Comparison of ENCODE assay signal across 8 mouse cellular contexts in genomic region chr11:70654923-70655570, GRCm38 (mm10). TPM values are rescaled to one million over a fixed set of nuclear protein-coding genes. Genes with fewer than 3 reads are reported as not detected.
DNase-seq lines count a peak whose midpoint lies in the region; ATAC-seq lines count a peak whose summit lies in the region.

No protein-coding gene starts in this region.

- peak overlapping the region; percentile 92 for H3K4me2 ChIP-seq in hindbrain, embryonic 14.5 days (replicated peaks)

- peak overlapping the region; percentile 100 for H3K4me3 ChIP-seq in hindbrain, embryonic 14.5 days (replicated peaks; ENCODE audit: low read length)

- peak; percentile 61 for DNase-seq in WW6 (ENCODE audit: low read depth, low spot score)
- peak; percentile 89 to 92 for DNase-seq in cerebellum, postnatal 14 days
- peak; percentile 79 for DNase-seq in gastrocnemius, adult 18-20 months (ENCODE audit: low spot score)
- DNase-seq in hindbrain, embryonic 14.5 days (ENCODE audit: low spot score) = peak; percentile 82
- DNase-seq in left cerebral cortex, postnatal 25 days (ENCODE audit: low spot score in 2 of 2) = peak; percentile 75 to 76
- DNase-seq in right cerebral cortex, postnatal 10 days (ENCODE audit: low spot score in 2 of 2) = peak; percentile 84 to 87
- DNase-seq in urinary bladder, postnatal 14 days (ENCODE audit: low spot score) = peak; percentile 89

- peaks cover 29% of the 10 kb centered on the region for H3K4me1 ChIP-seq in hindbrain, embryonic 14.5 days (replicated peaks; ENCODE audit: control insufficient read depth, insufficient read depth, low read length)

- ATAC-seq in hindbrain, embryonic 14.5 days (ENCODE audit: low FRiP score) = peak; percentile 58
- ATAC-seq in megakaryocyte progenitor cell, adult 5-6 weeks (replicated peaks; ENCODE audit: poor library complexity) = peak; percentile 38

- WGBS in hindbrain, embryonic 14.5 days = 0% methylated on average over 48 of the region's 48 CpGs

- no peaks in the 10 kb centered on the region for H3K9me3 ChIP-seq in hindbrain, embryonic 14.5 days (ENCODE audit: control insufficient read depth, low read length)

- H3K27me3 ChIP-seq in hindbrain, embryonic 14.5 days (ENCODE audit: control insufficient read depth, insufficient read depth, low read length) = no peaks in the 10 kb centered on the region

- H3K36me3 ChIP-seq in hindbrain, embryonic 14.5 days (replicated peaks; ENCODE audit: control insufficient read depth, insufficient read depth) = peaks cover 37% of the 10 kb centered on the region

- intact Hi-C loops in left cerebral cortex, postnatal 25 days (cut with DNase I) = loop anchor here (1.0 to 2.0 kb wide), 2 partner anchors 14 to 33 kb away; partner anchors contain the start of genes Camta2 and Spag7

- peak overlapping the region; percentile 96 for H3K27ac ChIP-seq in hindbrain, embryonic 14.5 days

- H3K9ac ChIP-seq in hindbrain, embryonic 14.5 days = peak overlapping the region; percentile 100

RNA-seq across cellular contexts. Expression of gene Pfn1, which starts 0.6 kb away (rescaled TPM):
- 100 to 1,000 TPM; 217 to 233 TPM for total RNA-seq in gastrocnemius, adult 18-20 months (2021)
- 662 and 703 TPM in 2 replicates for polyA plus RNA-seq in hindbrain, embryonic 14.5 days (2014; fragmentation: Nextera tagmentation; extraction: Ambion mirVana)
- total RNA-seq in left cerebral cortex, postnatal 25 days (2021) = 100 to 1,000 TPM; 221 to 239 TPM
- 1,057 and 1,218 TPM in 2 replicates for total RNA-seq in megakaryocyte progenitor cell, adult 5-6 weeks (2015)
- 491 and 574 TPM in 2 replicates for total RNA-seq in megakaryocyte progenitor cell, adult 5-6 weeks (2017)

RNA-seq across cellular contexts. Expression of gene Eno3, which starts 2.0 kb away (rescaled TPM):
- total RNA-seq in gastrocnemius, adult 18-20 months (2021) = 1,000 to 10,000 TPM; 5,616 to 7,081 TPM
- polyA plus RNA-seq in hindbrain, embryonic 14.5 days (2014; fragmentation: Nextera tagmentation; extraction: Ambion mirVana) = 6.4 and 7.8 TPM in 2 replicates
- 1 to 10 TPM; 7.0 to 9.0 TPM for total RNA-seq in left cerebral cortex, postnatal 25 days (2021)
- 4.1 and 6.2 TPM in 2 replicates for total RNA-seq in megakaryocyte progenitor cell, adult 5-6 weeks (2015)
- 7.2 and 9.5 TPM in 2 replicates for total RNA-seq in megakaryocyte progenitor cell, adult 5-6 weeks (2017)

RNA-seq across cellular contexts. Expression of gene Slc25a11, which starts 7.8 kb away (rescaled TPM):
- 100 to 1,000 TPM; 292 to 304 TPM for total RNA-seq in gastrocnemius, adult 18-20 months (2021)
- 158 TPM in 2 replicates for polyA plus RNA-seq in hindbrain, embryonic 14.5 days (2014; fragmentation: Nextera tagmentation; extraction: Ambion mirVana)
- total RNA-seq in left cerebral cortex, postnatal 25 days (2021) = 100 to 1,000 TPM; 110 to 117 TPM
- 59.5 and 73.9 TPM in 2 replicates for total RNA-seq in megakaryocyte progenitor cell, adult 5-6 weeks (2015)
- total RNA-seq in megakaryocyte progenitor cell, adult 5-6 weeks (2017) = 46.6 and 52.7 TPM in 2 replicates

RNA-seq across cellular contexts. Expression of gene Rnf167, which starts 8.0 kb away (rescaled TPM):
- total RNA-seq in gastrocnemius, adult 18-20 months (2021) = 10 to 100 TPM; 35.3 to 37.2 TPM
- polyA plus RNA-seq in hindbrain, embryonic 14.5 days (2014; fragmentation: Nextera tagmentation; extraction: Ambion mirVana) = 90.6 and 93.4 TPM in 2 replicates
- 10 to 100 TPM; 78.6 to 81.4 TPM for total RNA-seq in left cerebral cortex, postnatal 25 days (2021)
- total RNA-seq in megakaryocyte progenitor cell, adult 5-6 weeks (2015) = 39.3 and 44.8 TPM in 2 replicates
- total RNA-seq in megakaryocyte progenitor cell, adult 5-6 weeks (2017) = 30.7 and 37.4 TPM in 2 replicates

RNA-seq across cellular contexts. Expression of gene Spag7, which starts 14.2 kb away (rescaled TPM):
- total RNA-seq in gastrocnemius, adult 18-20 months (2021) = 100 to 1,000 TPM in 1 of 2 experiments, 10 to 100 TPM in 1; 83.4 to 103 TPM
- 94.8 and 115 TPM in 2 replicates for polyA plus RNA-seq in hindbrain, embryonic 14.5 days (2014; fragmentation: Nextera tagmentation; extraction: Ambion mirVana)
- 10 to 100 TPM; 49.3 to 50.7 TPM for total RNA-seq in left cerebral cortex, postnatal 25 days (2021)
- total RNA-seq in megakaryocyte progenitor cell, adult 5-6 weeks (2015) = 102 and 109 TPM in 2 replicates
- total RNA-seq in megakaryocyte progenitor cell, adult 5-6 weeks (2017) = 68.6 and 71.8 TPM in 2 replicates

Comparison
In these comparisons a context has a peak if more than half of its experiments do, and no peak if none do; other contexts are left out.
1. Peak in every context shown above with its lines: DNase-seq, ATAC-seq, H3K4me3 ChIP-seq and H3K27ac ChIP-seq.
2. RNA of gene Eno3, which starts 2.0 kb away (total RNA-seq): 5,616 to 7,081 TPM in gastrocnemius, adult 18-20 months; 7.0 to 9.0 TPM in left cerebral cortex, postnatal 25 days and 4.1 to 9.5 TPM in megakaryocyte progenitor cell, adult 5-6 weeks; every median in the first group is over 100 times any median in the second.